Mouse (Mus musculus) embryo, embryonic 11 days (tissue): ENCODE measurements at regions not wholly inside any gene's neighbourhood (a gene's known extent, or its start where the extent isn't known, plus 50 kb on each side); places are given as distances from the start of the nearest gene placed in this dataset.

Experiments
- DNase-seq: peaks from one replicate; pipeline ENCODE4 v3.0.0-alpha.2; 2015

DNA sequence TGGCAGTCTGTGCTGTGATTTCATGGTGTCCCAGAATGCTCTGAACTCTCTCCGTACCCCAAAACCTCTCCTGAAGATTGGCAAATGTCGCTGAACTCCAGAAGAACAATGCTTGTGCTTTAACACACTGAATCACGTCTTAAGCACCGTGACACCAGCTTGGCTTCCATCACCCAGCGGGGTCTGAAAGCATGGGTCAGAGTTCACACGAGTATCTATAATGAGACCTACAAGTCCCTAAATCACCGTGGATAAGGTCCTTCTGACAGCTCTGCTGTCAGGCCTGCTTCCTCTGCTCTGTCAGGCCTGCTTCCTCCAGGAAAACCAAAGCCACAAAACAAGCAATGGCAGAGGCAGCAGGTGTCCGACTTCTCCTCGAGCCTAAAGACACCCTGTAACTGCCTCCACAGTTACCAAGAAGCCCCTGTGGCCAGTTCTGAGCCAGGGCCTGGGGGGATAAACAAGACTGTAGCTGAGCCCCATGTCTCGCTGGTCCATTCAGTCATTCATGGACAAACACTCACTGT, 229.1 kb upstream of the A430005L14Rik start:
- DNase-seq = peak; percentile 42

DNA sequence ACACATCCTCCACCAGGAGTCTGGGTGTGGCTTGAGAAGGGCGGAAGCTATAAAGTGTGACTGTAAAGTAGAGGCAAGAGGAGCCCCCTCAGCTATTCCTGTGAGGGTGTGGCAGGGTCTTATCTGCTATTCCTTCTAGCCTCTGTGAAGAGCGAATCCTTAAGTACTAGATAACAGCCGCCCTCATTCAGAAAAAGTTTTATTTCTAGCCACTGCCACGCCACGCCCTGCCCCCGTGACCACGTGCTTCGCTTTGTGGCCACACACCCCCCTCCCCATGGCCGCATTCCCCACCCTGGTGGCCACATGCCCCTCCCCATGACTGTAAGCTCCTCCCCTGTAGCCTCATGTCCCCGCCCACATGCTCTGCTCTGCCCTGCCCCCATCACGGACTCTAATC, 218.9 kb upstream of the A430005L14Rik start:
- no peak for DNase-seq

DNA sequence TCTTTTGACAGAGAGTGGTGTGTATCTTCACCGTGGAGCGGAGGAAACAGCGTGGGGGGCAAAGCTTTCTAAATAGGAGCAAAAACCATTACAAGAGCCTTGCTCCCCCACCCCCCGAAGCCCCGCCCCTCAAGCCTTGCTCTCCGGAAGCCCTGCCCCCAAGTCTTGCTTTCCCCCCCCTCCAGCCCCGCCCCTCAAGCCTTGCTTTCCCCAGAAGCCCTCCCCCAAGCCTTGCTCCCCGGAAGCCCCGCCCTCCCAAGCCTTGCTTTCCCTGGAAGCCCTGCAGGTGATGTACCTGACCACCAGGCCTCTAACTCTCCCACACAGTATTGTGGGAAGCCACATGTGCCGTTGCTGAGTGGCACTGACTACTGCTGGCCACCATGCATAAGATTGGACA, 214.8 kb upstream of the A430005L14Rik start:
- no peak for DNase-seq

- DNase-seq = no peak
These were observed 204.2 kb upstream of the A430005L14Rik start for GRCm38 (mm10) chr4:153752791-153753190.

DNA sequence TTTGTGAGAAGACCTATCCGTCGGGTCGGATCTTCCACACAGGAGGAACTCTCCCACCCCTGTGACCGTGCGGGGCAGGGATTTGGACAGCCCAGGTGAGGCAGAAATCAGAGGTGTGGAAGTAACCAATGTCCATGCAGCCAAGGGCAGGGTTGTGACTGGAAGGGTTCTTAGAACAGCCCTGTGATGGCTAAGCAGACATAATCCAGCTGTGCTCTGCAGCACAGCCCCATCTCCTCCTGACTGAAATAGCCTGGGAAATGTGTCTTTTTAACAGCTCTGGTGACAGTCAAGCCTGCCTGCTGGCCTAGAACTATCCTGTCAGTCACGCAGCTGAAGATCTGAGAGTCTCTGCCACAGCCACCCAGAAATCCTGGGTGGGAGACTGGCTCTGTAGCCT, 198.7 kb upstream of the A430005L14Rik start:
- no peak for DNase-seq

DNA sequence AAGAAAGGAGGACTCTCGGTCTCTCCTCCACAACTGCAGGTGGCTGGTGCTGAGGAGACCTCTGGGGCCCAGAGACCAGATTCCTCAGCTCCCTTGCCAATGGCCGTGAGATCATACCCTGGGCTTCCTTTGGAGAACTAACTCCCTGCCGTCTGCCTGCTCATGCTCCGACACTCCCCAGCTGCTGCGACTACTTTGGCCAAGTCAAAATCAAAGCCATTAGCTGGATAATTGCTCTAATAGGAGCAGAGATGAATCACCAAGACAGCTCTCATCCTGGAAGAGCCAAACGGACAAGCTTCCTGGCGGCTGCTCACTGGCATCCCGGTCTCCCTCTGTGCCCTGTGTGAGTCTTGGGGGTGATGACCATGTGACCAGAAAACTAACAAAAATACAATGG, 198.3 kb upstream of the A430005L14Rik start:
- no peak for DNase-seq

- no peak for DNase-seq
These were observed 196.1 kb upstream of the A430005L14Rik start for GRCm38 (mm10) chr4:153760934-153761333.

DNA sequence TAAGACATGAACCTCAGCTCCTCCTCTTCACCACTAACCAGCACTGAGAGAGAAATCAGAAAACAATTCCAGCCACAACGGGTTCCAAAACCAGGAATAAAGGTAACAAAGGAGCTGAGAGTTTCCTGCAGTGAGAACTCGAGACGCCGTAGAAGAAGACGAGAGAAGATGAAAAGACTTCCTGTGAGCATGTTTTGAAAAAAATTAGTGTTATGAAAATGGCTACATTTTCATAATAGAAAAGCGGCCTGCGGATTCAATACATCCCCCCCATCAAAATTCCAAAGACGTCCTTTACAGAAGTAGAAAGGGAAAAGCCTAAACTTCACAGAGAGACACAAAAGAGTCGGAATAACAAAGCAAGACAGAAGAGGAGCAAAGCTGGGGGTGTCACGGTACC, 193.6 kb upstream of the A430005L14Rik start:
- DNase-seq = no peak

- DNase-seq = no peak
These were observed 189.3 kb upstream of the A430005L14Rik start for GRCm38 (mm10) chr4:153767713-153768112.

GRCm38 (mm10) chr4:153768350-153768749, 188.7 kb upstream of the A430005L14Rik start:
- peak; percentile 35 for DNase-seq

DNA sequence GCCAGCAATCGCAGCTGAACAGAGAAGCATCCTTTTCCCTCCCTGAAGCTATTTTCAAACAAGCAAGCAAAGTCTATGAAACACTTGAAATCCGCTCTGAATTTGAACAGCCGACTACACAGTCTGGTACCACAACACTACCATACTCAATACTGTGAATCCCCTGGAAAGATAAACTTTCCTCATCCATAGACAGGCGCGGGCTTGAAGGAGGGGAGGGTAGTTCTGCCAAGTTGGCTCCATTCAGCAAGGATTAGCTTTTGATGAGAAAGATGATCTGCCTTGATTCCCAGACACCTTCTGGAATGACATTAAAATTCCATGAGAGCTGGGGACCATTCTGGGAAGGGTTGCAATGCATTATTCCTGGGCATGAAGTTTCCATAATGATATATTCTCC, 186.4 kb upstream of the A430005L14Rik start:
- no peak for DNase-seq

DNA sequence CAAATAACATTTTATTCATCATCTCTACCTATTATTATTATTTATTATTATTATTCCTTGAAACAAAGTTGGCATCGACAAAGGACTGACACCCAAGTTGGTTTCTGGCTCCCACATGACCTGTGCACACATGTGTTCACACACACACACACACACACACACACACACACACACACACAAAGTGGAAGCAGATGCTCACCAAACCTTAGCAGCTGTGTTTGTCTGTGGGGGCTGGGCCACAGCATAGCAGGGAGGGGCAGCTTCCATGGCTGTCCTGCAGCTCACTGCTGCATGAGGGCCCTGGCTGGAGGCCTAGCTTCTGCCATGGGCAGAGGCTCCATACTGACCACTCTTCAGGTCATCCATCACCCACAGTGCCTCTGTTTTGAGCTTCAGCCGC, 176.5 kb upstream of the A430005L14Rik start:
- DNase-seq = no peak

DNA sequence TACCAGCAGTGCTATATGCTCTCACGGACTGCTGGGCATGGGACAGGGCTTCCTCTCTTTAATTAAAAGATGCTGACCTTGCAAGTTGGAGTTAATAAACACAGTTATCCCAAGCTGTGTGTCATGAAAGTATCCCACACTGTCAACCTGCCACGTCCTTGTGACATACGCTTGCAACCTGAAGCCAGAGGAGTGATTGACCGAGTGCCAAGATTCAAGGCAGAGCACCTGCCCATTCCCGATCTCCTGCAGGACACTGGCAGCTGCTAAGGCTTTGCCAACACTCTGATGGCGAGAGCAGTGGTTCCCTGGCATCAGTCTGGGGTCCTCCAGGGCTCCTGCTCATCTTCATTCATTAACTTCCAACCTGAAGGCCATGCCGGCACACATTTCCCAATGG, 175.8 kb upstream of the A430005L14Rik start:
- DNase-seq = no peak

DNA sequence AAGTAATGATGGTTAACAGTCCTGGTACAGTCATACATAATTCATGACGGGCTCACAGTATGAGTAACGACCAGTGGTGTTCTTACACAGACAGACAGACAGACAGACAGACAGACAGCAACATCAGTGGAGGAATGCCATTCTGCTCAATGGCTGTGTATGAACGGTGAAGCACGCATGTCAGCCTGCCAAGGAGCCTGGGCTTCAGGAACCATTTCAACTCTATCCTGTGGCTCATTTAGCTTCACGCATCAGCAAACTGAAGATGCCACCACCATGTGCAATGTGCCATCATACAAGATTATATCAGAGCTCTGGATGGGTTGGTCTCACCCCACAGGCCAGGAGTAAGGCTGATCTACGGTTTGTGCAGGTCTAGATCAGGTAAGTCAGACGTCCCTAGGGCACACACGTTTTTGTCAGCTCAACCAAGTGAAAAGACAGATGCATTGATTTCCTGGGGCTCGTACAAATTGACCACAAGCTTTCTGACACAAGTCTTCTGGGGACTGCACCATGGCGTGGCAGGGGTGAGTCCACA, 175.0 kb upstream of the A430005L14Rik start:
- no peak for DNase-seq

GRCm38 (mm10) chr4:153784401-153784800, 172.6 kb upstream of the A430005L14Rik start:
- no peak for DNase-seq

DNA sequence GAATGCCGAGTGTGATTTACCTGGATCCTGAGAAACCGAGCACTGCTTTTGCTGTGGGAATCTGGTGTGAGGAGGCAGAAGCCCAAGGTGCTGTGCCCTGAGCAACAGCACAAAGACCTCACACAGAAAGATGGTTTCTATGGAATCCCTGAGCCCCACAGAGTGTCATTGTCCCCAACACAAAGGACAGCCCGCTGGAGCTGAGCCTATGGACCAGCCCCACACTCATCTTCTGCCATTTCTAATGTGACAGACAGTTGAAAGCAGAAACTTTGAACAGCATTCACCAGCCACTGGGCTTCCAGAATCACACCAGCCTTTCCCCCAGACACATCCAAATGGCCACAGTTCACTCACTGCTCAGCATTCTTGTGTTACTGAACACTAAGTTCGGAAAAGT, 171.5 kb upstream of the A430005L14Rik start:
- no peak for DNase-seq

DNA sequence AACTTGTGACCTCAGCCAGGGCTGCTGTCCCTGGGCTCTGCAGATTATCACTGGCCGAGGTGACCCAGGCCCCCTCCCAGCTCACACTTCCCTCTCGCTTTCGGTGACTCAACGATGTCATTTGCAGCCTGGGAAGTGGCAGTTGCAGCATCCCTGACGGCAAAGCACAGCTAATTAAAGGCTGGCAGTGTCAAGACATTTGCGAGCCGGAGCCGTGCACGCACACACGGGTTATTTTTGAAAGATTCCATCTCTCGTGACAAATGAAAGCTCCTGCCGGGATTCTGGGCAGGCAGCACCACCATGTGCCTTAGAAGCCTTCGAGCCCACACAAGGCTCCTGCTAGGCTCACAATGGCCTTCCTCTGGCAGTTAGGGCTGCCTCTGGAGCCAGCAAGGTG, 164.7 kb upstream of the A430005L14Rik start:
- no peak for DNase-seq

GRCm38 (mm10) chr4:153798061-153798460, 159.0 kb upstream of the A430005L14Rik start:
- no peak for DNase-seq

DNA sequence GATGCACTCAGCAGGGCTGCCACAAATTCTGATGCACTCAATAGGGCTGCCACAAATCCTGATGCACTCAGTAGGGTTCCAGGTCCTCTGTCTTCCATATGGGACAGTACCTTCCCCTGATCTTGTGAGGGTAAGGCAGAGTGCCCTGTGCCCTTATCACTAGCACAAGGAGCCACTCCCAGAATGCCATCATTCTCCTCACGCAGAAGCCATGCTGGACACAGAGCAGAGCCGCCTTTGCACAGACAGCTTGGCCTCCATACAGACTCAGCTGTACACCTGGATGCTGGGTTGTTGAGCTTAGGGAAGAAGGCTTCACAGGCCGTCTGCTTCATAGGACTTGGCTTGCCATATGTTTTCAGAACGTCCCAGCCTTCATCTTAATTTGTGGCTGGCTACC, 151.3 kb upstream of the A430005L14Rik start:
- DNase-seq = no peak

DNA sequence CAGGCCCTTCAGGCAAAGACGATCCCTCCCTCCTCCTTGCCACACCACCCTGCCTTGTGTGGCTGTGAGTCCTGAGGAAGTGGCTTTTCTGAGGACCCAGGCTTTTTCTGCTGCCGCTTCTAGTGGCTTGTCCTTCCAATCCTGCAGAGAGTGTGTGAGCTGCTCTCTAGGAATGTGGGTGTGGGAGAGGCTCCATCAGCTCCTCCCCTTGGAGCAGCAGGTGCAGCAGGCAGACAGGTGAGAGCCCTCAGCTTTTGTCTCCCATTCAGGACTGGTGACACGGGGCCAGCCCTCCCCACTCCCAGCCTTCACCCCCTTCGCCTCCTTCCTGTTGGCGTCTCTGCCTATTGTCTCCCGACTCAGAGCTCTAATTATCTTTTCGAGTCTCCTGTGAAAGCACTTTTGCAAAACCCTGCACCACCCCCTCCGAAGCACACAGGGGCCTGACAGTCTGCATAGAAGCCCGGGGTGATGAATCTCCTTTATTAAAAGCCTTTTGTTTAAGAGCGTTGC, 150.8 kb upstream of the A430005L14Rik start:
- DNase-seq = peak; percentile 47

DNA sequence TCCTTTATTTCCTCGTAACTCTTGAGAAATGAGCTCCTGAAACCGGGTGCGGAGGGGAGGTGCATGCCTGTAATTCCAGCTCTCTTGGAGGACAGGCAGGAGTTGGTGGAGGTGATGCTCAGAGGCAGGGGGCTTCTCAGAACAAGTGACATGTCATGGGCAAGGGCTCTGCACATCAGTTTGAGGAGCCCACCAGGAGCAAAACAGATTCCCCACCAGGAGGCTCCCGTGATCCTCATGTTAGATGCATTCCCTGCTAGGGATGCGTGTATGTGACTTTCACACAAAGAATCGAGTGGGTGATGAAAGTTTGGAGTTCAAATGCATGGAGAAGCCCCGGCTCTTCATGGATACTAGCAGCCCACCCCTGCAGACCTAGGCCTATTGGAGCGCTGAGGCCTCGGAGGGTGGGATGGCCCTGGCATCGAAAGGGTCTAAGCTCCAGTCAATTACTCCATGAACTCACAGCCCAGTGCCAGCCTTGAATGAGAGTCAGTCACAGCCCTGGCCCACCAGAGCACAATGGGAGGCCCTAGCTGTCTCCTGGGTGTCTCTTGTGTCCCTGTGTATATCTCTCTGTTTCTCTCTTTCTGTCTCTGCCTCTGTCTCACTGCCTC, 150.1 kb upstream of the A430005L14Rik start:
- DNase-seq = peak; percentile 54

- no peak for DNase-seq
These were observed 144.2 kb upstream of the A430005L14Rik start for GRCm38 (mm10) chr4:153812866-153813265.

DNA sequence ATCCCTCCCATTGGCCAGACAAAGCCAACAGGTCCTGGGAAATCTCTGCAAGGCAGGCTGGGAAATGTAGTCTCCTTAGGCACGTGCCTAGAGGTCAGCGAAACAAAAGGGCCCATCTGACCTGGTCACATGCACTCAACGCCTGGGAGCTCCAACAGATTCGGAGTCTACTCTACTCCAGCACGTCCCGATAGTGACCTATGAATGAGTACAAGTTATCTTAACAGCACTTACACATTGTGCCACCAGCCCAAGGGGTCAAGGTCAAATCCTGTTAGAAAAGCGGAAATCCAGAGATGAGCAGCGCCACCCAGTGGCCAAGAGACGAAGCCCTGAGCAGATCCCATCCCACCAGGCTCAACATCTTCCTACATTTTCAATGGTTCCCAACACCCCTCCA, 129.1 kb upstream of the A430005L14Rik start:
- peak; percentile 64 for DNase-seq

DNA sequence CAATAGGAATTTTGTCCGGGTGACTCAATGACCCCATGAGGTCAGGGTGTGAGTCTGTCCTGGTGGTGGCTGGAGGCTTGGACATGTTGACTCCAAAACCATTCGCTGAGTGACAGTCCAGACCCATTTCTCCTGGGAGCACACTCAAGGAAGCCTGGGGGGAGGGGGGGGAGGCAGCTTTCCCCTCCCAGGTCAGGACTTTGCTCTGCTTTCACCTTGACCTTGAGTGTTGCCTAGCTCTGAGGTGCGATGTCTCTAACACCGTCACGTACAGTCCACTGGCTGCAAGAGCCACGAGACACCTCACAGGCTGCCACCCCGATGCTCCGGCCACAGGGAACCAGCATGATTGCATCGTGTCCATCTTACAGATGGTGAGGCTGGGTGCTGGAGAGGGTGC, 127.3 kb upstream of the A430005L14Rik start:
- DNase-seq = no peak

- no peak for DNase-seq
These were observed 126.5 kb upstream of the A430005L14Rik start for GRCm38 (mm10) chr4:153830491-153830890.
